Mouse (Mus musculus) G1E-ER4 (cell line): ENCODE measurements around the gene Prkd2. TPM values are rescaled to one million over a fixed set of nuclear protein-coding genes. Genes with fewer than 3 reads are reported as not detected.

Experiments used
- GATA1 ChIP-seq: IDR thresholded peaks from one replicate; pipeline ENCODE4 v1.8.0; 2012; ENCODE audit warnings: low read length, inconsistent platforms
- polyA plus RNA-seq: library from polyadenylated mRNA; stranded (reverse); fragments of >175 nt; gene quantifications from 2 replicates; pipeline ENCODE4 v1.2.3, GENCODE M21; 2012

Gene Prkd2
- polyA plus RNA-seq, 1 experiment: 16.1 TPM

DNA sequence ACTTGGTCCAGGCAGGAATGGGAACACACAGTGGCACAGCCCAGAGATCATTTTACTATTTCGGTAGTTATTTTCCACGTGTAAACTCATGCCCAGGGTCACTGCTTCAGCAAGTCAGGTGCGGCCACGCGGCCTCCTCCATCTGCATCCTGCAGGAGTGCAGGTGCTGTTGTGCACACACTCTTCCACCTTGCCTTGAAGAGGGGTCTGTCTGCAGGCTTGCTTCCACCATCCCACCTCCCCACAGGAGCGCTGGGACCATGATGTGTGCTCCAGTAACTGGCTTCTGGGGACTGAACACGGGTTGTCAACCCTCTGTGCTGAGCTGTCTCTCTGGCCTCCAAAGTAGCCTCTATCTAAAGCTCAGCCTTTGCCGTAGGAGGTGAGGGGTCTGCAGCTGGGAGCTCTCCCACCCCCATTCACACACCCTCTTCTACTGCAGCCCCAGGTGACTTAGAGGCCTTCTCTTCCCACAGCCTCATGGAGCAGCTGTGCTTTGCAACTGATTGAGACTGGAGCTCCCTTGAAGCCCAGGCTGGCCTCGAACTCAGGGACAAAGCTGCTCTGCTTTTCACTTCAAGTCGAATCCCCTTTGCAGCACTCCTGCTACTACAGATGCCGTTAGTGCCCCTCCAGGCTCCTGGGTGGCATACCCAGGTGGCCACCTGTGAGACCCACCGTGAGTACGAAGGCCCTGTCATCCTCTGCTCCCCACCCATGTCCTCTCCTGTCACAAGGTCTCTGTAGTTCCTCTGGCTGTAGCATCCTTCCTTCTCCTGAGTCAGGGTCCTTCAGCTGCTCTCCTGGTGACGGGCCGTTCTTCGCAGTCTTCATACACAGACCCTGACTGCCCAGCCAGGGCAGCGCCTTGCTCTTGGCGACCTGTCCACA is 72.0 kb downstream of the Prkd2 start:
- TF ChIP-seq GATA1: no peak

DNA sequence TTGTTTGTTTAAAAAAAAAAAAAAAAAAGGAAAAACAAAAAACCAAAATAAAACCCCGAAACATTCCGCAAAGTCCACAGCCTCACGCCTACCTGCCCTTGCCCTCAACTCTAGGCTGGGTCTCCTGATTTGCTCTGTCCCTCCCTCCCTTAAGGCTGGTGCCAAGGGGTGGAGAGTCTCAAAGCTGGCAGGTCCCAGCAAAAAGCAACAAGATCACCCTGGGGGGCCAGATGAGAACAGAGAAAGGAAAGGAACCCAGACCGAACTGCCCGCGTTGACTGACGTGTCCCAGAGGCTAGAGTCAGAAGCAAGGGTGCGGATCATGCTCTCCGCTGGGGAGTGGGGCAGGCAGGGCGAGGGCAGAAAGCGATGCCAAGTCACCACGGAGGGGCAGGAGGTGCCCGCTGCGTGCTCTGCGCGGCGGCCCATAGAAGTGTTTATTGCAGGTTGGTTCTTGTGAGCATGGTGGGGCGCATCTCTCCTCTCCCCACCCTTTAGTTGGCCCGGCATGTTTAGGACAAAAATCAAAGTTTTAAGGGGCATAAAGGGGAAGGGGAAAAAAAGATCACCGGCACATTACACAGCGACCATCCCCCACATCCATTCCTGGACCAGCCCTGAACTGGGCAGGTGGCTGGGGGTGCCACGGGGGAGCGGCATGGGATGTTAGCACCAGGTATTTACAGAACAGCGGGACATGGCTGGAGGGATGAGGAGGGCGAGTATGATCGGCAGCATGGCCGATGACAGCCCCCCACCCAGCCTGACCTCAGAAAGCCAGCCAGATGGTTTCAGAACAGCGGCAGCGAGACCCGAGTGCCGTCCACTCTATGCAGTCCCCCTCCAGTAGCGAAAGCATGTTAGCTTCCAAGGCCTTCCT is 73.0 kb downstream of the Prkd2 start:
- no peak for TF ChIP-seq GATA1

DNA sequence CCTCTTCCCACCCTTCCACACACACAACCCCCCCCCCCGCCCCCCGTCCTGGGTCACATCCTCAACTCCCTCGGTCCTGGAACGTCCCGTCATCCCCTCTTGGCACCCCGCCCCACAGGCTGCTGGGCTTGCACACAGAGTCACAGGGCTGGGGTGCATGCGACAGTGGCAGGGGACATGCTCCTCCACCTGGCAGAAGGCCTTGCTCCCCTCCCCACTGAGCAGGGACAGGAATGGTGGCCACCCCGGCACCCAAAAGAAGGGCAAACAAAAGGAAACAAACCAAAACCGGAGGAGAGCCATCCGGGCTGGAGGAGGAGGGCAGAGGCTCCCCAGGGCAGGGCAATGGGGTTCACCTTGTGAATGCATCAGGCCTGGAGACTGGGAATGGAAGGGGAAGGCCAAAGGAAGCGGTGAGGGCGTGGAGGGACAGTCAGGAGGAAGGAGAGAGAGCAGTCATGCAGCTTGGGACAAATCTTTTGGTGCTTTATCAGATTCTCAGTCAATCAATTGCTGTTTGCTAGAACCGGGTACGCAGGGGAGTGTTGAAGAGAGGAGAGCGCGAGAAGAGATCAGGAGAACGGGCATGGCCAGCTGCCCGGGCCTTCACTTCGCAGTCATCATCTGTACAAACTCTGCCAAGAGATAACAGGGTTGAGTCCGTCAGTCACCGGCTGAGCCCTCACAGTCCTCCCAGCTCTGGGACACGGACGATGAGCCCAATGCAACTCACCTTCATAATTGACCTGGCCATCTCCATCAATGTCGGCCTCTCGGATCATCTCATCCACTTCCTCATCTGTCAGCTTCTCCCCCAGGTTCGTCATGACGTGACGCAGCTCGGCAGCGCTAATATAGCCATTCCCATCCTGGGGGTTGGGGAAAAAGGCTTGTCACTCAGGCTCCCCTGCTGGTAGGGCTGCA is 73.9 kb downstream of the Prkd2 start:
- TF ChIP-seq GATA1: no peak

GRCm38 (mm10) chr7:16917447-16917846 is 74.7 kb downstream of the Prkd2 start:
- TF ChIP-seq GATA1: no peak

DNA sequence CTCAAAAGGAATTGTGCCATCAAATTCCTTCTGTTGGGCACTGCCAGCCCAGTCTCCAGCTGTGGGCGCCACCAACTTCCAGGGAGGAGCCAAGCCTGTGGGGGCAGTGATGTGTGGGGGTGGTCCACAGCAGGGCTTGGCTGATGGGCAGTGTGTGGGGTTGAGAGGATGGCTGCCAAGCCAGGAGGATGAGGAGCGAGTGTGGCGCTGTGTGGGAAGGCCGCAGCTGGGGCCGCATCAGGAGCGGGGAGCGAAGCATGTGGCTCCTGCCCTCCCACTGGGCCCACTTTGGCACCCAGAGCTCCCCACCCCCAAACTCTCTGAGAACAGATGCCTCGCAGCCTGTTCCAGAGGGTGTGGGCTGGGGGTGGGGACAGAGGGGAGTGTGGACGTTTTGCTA is 75.3 kb downstream of the Prkd2 start:
- no peak for TF ChIP-seq GATA1

- TF ChIP-seq GATA1: no peak
These were observed 76.0 kb downstream of the Prkd2 start for GRCm38 (mm10) chr7:16918670-16919069.

DNA sequence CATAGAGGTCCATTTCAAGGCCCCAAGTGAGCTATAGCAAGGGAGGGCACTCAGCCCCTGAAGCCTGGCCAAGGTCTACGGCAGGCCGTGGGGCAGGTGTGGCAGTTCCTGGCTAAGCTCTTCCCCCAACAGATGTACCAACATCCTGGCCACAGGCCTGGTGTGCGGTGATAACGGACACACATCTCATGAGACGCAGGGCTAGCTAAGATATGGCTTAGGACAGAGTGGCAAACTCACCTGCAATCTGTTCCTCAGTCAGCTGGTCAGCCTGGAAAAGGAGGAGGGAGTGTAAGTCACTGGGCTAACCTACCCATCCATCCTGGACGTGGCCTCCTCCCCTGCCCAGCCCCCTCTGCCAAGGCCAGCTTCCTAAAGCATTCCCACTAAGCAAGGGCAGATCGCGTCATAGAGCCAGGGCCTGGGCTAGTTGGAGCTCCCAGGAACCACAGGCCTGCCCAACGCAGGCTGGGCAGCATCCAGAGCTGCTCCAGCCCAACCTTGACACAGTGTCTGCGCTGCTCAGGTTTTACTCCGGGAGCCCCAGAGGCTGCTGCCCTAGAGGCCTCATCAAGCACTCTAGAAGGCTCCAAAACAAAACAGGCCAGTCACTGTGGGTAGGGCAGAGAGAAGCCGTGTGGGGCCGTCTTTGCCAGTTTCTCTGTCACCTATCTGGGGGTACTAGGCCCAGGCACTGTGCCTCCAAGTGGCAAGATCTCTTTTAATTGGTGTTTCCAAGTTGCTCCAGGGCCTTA is 76.9 kb downstream of the Prkd2 start:
- TF ChIP-seq GATA1: peak; percentile 43

Other genes with a start within 250 kb of the Prkd2 start
- 4.0 and 7.7 TPM in 2 replicates for gene Arhgap35, start 227.9 kb upstream of the Prkd2 start, polyA plus RNA-seq
- gene Ceacam15, start 167.2 kb upstream of the Prkd2 start, polyA plus RNA-seq: not detected in 2 replicates
- not detected in 2 replicates for gene Ceacam9, start 121.0 kb upstream of the Prkd2 start, polyA plus RNA-seq
- 642 and 939 TPM in 2 replicates for gene Ap2s1, start 104.5 kb upstream of the Prkd2 start, polyA plus RNA-seq
- 19.9 and 22.4 TPM in 2 replicates for gene Slc1a5, start 61.6 kb upstream of the Prkd2 start, polyA plus RNA-seq
- 136 and 156 TPM in 2 replicates for gene Strn4, start 27.0 kb upstream of the Prkd2 start, polyA plus RNA-seq
- 49.0 and 51.5 TPM in 2 replicates for gene Fkrp, start 26.2 kb upstream of the Prkd2 start, polyA plus RNA-seq
- 0.23 and 0.45 TPM in 2 replicates for gene Dact3, start 32.4 kb downstream of the Prkd2 start, polyA plus RNA-seq
- not detected in 2 replicates for gene Gng8, start 48.9 kb downstream of the Prkd2 start, polyA plus RNA-seq
- gene Ptgir, start 63.6 kb downstream of the Prkd2 start, polyA plus RNA-seq: 1.4 and 1.7 TPM in 2 replicates
- gene Calm3, start 81.2 kb downstream of the Prkd2 start, polyA plus RNA-seq: 1,990 and 2,185 TPM in 2 replicates
- not detected in 2 replicates for gene Pnmal2, start 101.8 kb downstream of the Prkd2 start, polyA plus RNA-seq
- gene Pnmal1, start 116.8 kb downstream of the Prkd2 start, polyA plus RNA-seq: not detected in 2 replicates
- gene Gm42372, start 140.2 kb downstream of the Prkd2 start, polyA plus RNA-seq: not detected in 2 replicates
- 5.6 and 6.8 TPM in 2 replicates for gene Ccdc8, start 149.8 kb downstream of the Prkd2 start, polyA plus RNA-seq
- gene Ppp5c, start 185.0 kb downstream of the Prkd2 start, polyA plus RNA-seq: 155 and 165 TPM in 2 replicates
- gene Hif3a, start 219.5 kb downstream of the Prkd2 start, polyA plus RNA-seq: 177 and 202 TPM in 2 replicates
- gene Psg16, start 231.1 kb downstream of the Prkd2 start, polyA plus RNA-seq: not detected in 2 replicates